Mouse (Mus musculus) stomach, postnatal 0 days (tissue): ENCODE measurements around the gene Glyr1. TPM values are rescaled to one million over a fixed set of nuclear protein-coding genes. Genes with fewer than 3 reads are reported as not detected.

Experiments used
- ATAC-seq: fragments of 200-750 bp; cut with Nextera tagmentation; 2 replicates; pipeline ENCODE4 v1.8.0; 2017; ENCODE audit not compliant: low FRiP score, low TSS enrichment
- DNase-seq: peaks from one replicate; pipeline ENCODE4 v3.0.0-alpha.2; 2016; ENCODE audit warnings: low spot score
- H3K27ac ChIP-seq: fragments of 300-500 bp; sonication (generic); replicated peaks from 2 replicates; pipeline ENCODE4 v1.5.1; 2014; ENCODE audit warnings: mild to moderate bottlenecking, control low read depth
- H3K27me3 ChIP-seq: fragments of 300-500 bp; sonication (generic); 2 replicates; pipeline ENCODE4 v1.6.1; 2014; ENCODE audit warnings: low read length; ENCODE audit not compliant: control insufficient read depth, insufficient read depth
- H3K36me3 ChIP-seq: fragments of 300-500 bp; sonication (generic); 2 replicates; pipeline ENCODE4 v1.6.1; 2014; ENCODE audit warnings: low read length, mixed read lengths; ENCODE audit not compliant: control insufficient read depth, insufficient read depth
- H3K4me1 ChIP-seq: fragments of 300-500 bp; sonication (generic); replicated peaks from 2 replicates; pipeline ENCODE4 v1.6.1; 2014; ENCODE audit warnings: antibody characterized with exemption; ENCODE audit not compliant: control insufficient read depth, insufficient read depth
- H3K4me2 ChIP-seq: fragments of 300-500 bp; sonication (generic); replicated peaks from 2 replicates; pipeline ENCODE4 v1.6.1; 2014; ENCODE audit warnings: low read depth, mild to moderate bottlenecking, control low read depth, moderate library complexity
- H3K4me3 ChIP-seq: fragments of 300-500 bp; sonication (generic); 2 replicates; pipeline ENCODE4 v1.5.1; 2014; ENCODE audit warnings: low read depth, low read length, control low read depth
- H3K9ac ChIP-seq: fragments of 300-500 bp; sonication (generic); 2 replicates; pipeline ENCODE4 v1.6.1; 2014; ENCODE audit warnings: mild to moderate bottlenecking, low read length, control low read depth, mixed read lengths
- H3K9me3 ChIP-seq: fragments of 300-500 bp; sonication (generic); 2 replicates; pipeline ENCODE4 v1.6.1; 2016; ENCODE audit warnings: low read length; ENCODE audit not compliant: control insufficient read depth
- CTCF ChIP-seq: IDR thresholded peaks from 2 replicates; pipeline ENCODE4 v1.5.1; 2016; ENCODE audit warnings: antibody characterized with exemption, low read depth, mild to moderate bottlenecking, moderate library complexity
- EP300 ChIP-seq: optimal IDR thresholded peaks from 2 replicates; pipeline ENCODE3; 2016; ENCODE audit warnings: antibody characterized with exemption
- WGBS: fragments of 180-500 bp; shearing (Covaris S2); extraction: QIAGEN DNeasy Blood & Tissue Kit; methylation state at CpG from one replicate; pipeline ENCODE4 v1.1.7; 2014; 5-methylcytosine and 5-hydroxymethylcytosine counted together
- polyA plus RNA-seq: library from polyadenylated mRNA; unstranded; fragments of >200 nt; fragmentation: Nextera tagmentation; extraction: Ambion mirVana; gene quantifications from 2 replicates; pipeline ENCODE4 v1.2.1, GENCODE M21; 2015

Glyr1 gene
- polyA plus RNA-seq, 1 experiment from 2014 or later: 65.2 TPM

DNA sequence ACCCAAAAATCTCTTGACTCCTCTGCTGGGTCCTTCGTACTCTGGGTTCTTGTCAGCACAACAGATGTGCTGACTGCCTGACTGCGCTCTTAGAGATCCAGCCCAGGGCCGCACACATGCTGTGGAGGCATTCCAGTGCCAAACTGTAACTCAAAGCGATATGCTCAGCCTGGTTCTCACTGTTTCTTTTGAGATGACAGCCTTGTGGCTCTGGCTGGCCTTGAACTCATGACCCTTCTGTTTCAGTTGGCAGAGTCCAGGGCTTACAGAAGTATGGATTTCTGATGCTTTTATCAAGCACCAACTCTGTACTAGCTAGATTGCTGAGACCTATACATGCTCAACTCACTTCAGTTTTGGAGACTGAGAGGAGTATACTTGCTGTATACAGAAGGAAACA, 56.4 kb downstream of the Glyr1 start:
- WGBS: 87% methylated on average over 4 of the region's 4 CpGs
- no peaks in the 10 kb centered on the region for H3K27me3 ChIP-seq
- TF ChIP-seq EP300 (no peak), CTCF (no peak)

DNA sequence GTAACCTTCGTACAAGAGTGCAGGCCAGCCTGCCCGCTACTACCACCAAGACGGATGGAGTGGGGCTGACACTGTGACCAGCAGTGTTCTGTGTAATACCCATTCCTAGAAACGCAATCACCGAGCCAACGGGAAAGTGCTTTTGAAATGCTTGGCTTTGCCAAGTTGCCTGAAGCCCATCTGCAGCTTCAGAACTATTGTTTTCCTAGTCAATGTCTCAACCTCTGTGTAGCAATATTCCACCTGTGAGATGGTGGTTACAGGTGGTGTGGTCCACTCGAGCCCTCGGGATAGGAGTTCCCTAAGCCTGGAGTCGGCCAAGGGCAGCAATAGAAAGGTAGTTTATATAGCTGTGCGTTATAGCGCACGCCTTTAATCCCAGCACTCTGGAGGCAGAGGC, 64.9 kb downstream of the Glyr1 start:
- H3K4me1 ChIP-seq: no peaks in the 10 kb centered on the region
- no peak overlapping the region for H3K4me2 ChIP-seq
- H3K27ac ChIP-seq: no peak overlapping the region
- H3K9me3 ChIP-seq: no peaks in the 10 kb centered on the region
- 86% methylated on average over 12 of the region's 12 CpGs for WGBS
- no peak overlapping the region for H3K9ac ChIP-seq
- ATAC-seq (no peak), DNase-seq (no peak)
- H3K4me3 ChIP-seq: no peak overlapping the region
- no peaks in the 10 kb centered on the region for H3K36me3 ChIP-seq
- TF ChIP-seq CTCF (no peak), EP300 (no peak)
- H3K27me3 ChIP-seq: no peaks in the 10 kb centered on the region

More for the DNA sequence above, 56.4 kb downstream of the Glyr1 start:
- Histone ChIP-seq H3K4me1 (no peaks in the 10 kb centered on the region), H3K36me3 (no peaks in the 10 kb centered on the region), H3K27ac (no peak overlapping the region), H3K4me2 (no peak overlapping the region), H3K4me3 (no peak overlapping the region), H3K9me3 (no peaks in the 10 kb centered on the region), H3K9ac (no peak overlapping the region)
- ATAC-seq: no peak
- no peak for DNase-seq

DNA sequence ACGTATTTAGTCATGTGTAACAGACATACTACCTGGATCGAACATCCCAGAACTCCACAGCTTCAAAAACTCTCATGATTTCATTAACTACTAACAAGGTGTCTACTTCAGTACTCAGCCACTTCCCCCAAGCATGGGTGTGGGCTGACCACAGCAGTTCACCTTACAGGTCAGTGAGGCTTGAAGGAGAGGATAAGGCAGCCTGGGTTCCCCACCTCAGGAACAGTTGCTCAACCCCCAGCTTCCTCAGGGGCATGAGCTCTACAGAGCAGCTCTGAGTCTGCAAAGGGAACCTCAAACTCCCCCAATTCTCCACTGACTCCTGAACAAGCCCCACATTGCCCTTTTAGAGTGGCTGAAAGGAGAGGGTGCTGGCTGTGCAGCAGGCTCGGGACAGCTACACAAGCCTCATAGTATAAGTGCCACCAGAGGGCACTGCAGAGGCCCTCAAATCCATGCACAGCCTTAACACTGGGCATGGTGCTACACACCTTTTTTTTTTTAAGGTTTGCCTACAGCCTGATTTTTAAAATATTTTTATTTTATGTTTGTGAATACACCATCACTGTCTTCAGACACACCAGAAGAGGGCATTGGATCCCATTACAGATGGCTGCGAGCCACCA, 69.8 kb downstream of the Glyr1 start:
- Histone ChIP-seq H3K4me1 (no peaks in the 10 kb centered on the region), H3K4me2 (no peak overlapping the region), H3K36me3 (no peaks in the 10 kb centered on the region), H3K9me3 (no peaks in the 10 kb centered on the region), H3K27ac (no peak overlapping the region), H3K9ac (no peak overlapping the region), H3K4me3 (no peak overlapping the region), H3K27me3 (no peaks in the 10 kb centered on the region)
- TF ChIP-seq EP300 (no peak), CTCF (peak; percentile 78)
- DNase-seq (peak; percentile 60), ATAC-seq (peak; percentile 88)
- WGBS: 72% methylated on average over 4 of the region's 4 CpGs

DNA sequence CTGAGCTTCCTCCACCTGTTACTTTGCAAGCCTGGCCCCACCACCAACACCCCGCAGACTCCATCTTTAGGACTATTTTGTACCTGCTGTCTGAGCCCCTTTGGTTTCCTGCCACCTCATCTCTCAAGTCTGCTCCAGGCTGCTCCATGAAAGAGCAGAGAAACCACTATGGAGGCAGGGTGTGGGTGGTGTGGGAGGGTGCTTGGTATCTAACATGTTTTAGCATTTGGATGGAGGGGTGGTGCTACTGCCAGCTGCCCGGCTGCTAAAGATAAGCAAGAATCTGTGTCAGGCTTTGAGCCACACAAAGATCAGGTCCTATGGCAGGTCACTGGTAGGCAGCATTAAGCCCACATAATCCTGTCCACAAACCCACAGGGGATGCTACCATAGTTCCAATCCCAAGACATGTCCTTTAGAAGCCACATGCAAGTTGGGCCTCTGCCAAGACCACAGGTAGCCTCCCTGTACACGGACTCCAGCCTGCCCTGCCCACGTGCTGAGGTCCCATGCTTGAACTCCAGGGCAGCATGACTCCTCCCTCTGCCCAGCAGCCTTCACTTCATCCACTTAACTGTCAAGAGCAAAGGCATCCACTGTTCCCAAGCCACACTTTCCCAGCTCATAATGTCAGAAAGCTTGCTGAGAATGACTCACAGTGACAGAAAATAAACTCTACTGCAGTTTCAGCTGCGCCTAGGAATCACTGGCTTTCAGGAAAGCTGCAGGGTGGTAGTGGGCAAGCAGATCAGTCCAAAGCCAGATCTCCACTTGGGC, 71.2 kb downstream of the Glyr1 start:
- TF ChIP-seq CTCF (no peak), EP300 (no peak)
- no peak overlapping the region for H3K4me2 ChIP-seq
- no peaks in the 10 kb centered on the region for H3K27me3 ChIP-seq
- ATAC-seq (no peak), DNase-seq (peak; percentile 40)
- H3K27ac ChIP-seq: no peak overlapping the region
- H3K4me3 ChIP-seq: no peak overlapping the region
- H3K4me1 ChIP-seq: no peaks in the 10 kb centered on the region
- 46% methylated on average over 5 of the region's 5 CpGs for WGBS
- H3K36me3 ChIP-seq: no peaks in the 10 kb centered on the region
- H3K9ac ChIP-seq: no peak overlapping the region
- no peaks in the 10 kb centered on the region for H3K9me3 ChIP-seq

DNA sequence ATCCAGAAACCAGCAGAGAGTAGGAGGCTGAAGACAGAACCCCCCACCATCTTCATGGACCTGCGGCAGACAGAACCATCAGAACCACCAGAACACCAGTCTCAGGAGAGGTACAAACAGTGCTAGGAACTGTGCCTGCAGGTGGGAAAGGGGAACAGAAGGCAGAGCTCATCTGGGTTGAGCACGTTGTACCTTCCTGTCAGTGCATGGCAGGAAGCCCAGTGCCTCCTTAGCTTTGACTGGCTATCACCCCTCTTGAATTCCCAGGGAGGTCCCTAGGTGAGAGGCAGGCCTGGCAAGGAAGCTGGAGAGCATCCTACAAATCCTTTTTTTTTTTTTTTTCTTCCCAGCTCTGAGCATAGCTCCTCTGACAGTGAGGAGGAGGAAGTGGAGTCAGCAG, 73.5 kb downstream of the Glyr1 start:
- TF ChIP-seq CTCF: no peak
- no peak for TF ChIP-seq EP300
- no peaks in the 10 kb centered on the region for H3K27me3 ChIP-seq
- no peak overlapping the region for H3K4me2 ChIP-seq
- H3K4me3 ChIP-seq: no peak overlapping the region
- no peak overlapping the region for H3K27ac ChIP-seq
- WGBS: 66% methylated on average over 2 of the region's 2 CpGs
- no peaks in the 10 kb centered on the region for H3K4me1 ChIP-seq
- H3K36me3 ChIP-seq: no peaks in the 10 kb centered on the region
- DNase-seq: no peak
- H3K9ac ChIP-seq: no peak overlapping the region
- H3K9me3 ChIP-seq: no peaks in the 10 kb centered on the region
- ATAC-seq: no peak

DNA sequence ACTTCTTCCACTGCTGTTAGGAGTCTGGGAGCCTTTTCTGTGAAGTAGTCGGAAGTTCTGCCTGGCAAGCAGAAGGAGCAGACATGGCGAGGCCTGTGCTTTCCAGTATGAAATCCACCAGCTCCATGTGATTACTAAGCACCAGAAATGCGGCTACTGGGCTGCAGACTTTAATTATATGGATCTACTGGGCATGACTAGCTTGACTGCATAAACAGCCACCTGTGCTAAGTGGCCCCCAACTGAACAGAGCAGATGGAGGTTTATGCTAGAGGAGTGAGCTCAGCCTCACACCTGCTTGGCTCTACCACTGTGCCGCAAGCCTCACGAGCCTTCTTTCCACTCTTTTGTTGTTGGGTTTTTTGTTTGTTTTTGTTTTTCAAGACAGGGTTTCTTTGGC, 75.1 kb downstream of the Glyr1 start:
- no peak for ATAC-seq
- TF ChIP-seq EP300 (no peak), CTCF (no peak)
- H3K4me1 ChIP-seq: no peaks in the 10 kb centered on the region
- H3K27me3 ChIP-seq: no peaks in the 10 kb centered on the region
- H3K4me2 ChIP-seq: no peak overlapping the region
- no peaks in the 10 kb centered on the region for H3K9me3 ChIP-seq
- H3K9ac ChIP-seq: no peak overlapping the region
- DNase-seq: no peak
- no peaks in the 10 kb centered on the region for H3K36me3 ChIP-seq
- no peak overlapping the region for H3K4me3 ChIP-seq
- 90% methylated on average over 5 of the region's 5 CpGs for WGBS
- H3K27ac ChIP-seq: no peak overlapping the region
